Mouse (Mus musculus) C3H10T1/2 (cell line): ENCODE measurements around the gene Ryr2. TPM values are rescaled to one million over a fixed set of nuclear protein-coding genes. Genes with fewer than 3 reads are reported as not detected.

Source experiments
- polyA plus RNA-seq, 2 experiments: library from polyadenylated mRNA; unstranded; fragments of >200 nt; fragmentation: generic; extraction: Trizol; gene quantifications; one replicate each; pipeline ENCODE4 v1.2.1; 2012; ENCODE audit warnings: missing spikeins in 2 of 2

The Ryr2 gene
- under 1 TPM; under 0.01 TPM for polyA plus RNA-seq

GRCm38 (mm10) chr13:12106662-12107632, at the start of gene Ryr2:
Gene Ryr2 (minus strand): TSS chr13:12106945.

Other genes starting within 250 kb of the Ryr2 start
- gene Mtr, start 151.2 kb upstream of the Ryr2 start, polyA plus RNA-seq: 1 to 10 TPM; 1.8 to 5.2 TPM
- not detected for gene Actn2, start 233.8 kb upstream of the Ryr2 start, polyA plus RNA-seq